Mouse (Mus musculus) neural tube, embryonic 10.5 days (tissue): ENCODE data around the gene Stra8.

Source experiments
- DNase-seq: peaks from one replicate; pipeline ENCODE4 v3.0.0-alpha.2; 2017; ENCODE audit warnings: low spot score; ENCODE audit errors: extremely low spot score

Gene Stra8

GRCm38 (mm10) chr6:34939451-34939850 lies 19.5 kb downstream of the Stra8 start:
- no peak for DNase-seq

DNA sequence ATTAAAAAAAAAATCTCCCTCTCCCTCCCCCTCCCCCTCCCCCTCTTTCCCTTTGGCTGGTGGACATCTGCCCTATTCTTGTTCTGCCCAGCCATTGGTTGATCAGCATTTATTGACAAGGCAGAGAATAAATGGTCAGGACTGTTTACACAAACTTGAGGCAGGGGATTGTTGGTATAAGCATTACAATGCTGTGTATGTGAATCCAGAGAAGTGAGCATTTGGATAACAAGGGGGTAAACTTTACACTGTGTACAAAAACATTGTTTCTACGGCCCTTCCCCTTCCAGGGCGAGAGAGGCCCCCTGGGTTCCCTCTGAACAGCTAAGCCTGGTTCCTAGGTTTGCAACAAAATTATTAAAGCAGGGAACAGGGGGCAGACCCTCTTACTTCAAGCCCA lies 21.5 kb downstream of the Stra8 start:
- DNase-seq, result no peak

- DNase-seq, result no peak
Measured at GRCm38 (mm10) chr6:34942446-34942845, 22.5 kb downstream of the Stra8 start.

- no peak for DNase-seq
Measured at GRCm38 (mm10) chr6:34943499-34943898, 23.5 kb downstream of the Stra8 start.

DNA sequence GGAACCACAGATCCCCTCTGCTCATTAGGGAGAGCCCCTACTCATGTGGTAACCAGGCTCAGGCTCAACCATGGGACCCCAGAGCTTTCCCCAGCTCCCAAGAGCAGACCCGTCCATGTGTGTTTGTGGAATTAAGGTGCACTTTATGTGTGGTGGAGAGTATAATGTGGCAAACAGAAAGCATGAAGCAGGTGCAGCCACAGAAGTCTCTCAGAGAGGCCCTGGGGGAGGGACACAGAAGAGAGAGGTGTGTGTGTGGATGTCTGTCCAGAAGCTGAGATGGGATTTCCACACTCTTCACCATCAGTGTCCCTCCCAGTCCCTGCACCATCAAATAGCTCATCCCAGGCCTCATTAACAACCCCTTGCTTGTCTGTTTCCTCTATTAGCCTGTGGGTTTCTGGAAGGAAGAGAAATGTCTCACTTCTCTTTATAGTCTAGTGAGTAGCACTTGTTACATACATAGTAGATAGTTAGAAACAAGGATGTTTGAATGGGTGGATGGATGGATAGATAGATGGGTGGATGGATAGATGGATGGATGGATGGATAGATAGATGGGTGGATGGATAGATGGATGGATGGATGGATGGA lies 26.6 kb downstream of the Stra8 start:
- no peak for DNase-seq

GRCm38 (mm10) chr6:34948461-34948860 lies 28.5 kb downstream of the Stra8 start:
- no peak for DNase-seq

- no peak for DNase-seq
Measured at GRCm38 (mm10) chr6:34951518-34951917, 31.6 kb downstream of the Stra8 start.

DNA sequence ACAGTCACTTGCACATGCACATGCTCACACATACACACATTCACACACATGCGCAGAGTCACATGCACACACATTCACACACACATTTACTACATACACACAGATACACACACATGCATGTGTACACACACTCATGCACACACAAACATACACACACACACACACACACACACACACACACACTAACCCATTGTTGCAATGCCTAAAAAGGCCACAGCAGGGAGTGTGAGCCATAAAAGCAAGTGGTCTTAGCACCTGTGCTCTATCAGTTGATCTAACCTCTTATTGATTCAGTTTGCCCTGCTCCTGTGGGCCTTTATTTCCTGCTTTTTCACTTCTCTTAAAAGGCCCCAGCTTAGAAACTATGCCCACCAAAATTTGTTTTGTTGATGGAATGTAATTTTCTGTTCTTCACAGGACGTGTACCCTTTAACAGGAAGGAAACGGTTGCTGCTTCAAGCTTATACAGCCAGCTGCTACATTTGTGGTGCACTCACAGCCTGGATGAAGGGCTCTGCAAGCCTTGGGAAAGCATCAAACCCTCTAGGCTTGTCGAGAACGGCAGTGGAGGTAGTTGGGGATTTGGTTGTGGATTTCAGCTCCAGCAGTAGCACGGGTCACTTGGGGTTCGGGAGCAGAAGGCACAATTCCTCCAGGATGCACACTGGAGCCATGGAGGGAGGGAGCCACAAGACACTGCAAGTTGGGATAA lies 32.1 kb downstream of the Stra8 start:
- DNase-seq, result no peak

- peak; percentile 40 for DNase-seq
Measured at GRCm38 (mm10) chr6:34954926-34955861, 35.2 kb downstream of the Stra8 start.

DNA sequence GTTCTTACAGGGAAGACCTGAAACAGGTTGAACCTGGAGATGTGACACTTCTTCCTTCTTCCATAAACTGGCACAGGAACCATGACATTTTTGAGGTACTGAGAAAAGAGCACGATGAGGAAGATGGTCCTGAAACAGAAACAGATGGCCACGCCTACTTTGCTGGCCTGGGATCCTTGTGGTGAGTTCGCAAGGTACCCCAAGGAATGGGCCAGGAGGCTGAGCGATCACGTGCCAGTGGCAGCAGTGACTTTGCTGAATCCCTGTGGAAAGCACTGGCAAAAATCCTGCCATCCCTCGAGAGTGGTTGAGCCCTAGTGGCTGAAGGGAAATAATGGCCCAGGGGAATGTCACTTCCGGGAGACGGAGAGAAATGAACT lies 35.9 kb downstream of the Stra8 start:
- DNase-seq, result no peak

- no peak for DNase-seq
Measured at GRCm38 (mm10) chr6:34959131-34959530, 39.2 kb downstream of the Stra8 start.

DNA sequence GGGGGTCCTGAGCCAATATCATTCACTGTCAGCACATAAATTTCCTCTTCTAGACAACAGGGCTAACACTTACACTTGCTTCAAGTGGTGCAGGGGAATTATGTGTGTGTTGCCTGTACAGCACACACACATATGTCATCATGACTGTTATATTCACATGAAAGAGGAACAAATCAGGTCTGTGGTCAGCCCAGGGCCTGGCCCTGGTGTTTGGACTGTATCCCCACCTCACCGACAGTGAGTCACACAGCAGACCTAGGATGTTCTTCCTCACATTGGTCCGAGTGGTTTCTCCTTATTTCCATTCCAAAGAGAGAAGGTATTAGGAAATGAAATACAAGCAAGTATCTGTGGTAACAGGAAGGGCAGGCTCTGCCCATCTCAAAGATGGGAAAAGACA lies 44.6 kb downstream of the Stra8 start:
- DNase-seq, result no peak

DNA sequence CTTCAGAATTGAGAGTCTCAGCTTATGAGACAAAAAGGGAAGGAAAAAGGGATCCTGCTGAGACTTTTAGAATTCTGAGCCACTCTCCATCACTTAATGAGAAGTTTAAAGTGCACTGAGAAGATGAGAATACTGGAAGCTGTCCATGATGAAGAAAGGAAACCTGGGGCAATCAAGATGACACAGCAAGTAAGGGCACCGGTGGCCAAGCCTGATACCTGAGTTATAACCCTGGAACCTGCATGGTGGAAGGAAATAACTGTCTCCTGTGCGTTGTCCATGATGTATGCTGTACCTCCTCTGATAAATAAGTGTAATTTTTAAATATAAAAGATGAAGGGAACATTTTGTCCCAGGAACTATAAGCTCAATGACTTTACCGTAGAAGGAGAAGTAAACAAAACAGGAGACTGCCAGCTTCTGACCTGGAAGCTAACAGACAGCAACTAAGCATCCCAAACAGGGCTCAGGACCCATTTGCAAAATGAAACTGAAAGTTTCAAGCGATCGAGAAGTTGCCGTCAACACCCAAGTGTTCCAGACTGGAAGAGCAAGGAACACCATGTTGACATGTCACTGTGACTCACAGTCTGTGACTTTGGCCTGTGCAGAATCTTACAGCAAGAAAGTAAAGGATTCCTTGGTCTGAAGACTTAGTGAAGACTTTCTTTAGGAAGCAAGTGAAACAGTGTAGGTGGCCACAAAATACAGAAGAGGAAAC lies 46.0 kb downstream of the Stra8 start:
- no peak for DNase-seq

DNA sequence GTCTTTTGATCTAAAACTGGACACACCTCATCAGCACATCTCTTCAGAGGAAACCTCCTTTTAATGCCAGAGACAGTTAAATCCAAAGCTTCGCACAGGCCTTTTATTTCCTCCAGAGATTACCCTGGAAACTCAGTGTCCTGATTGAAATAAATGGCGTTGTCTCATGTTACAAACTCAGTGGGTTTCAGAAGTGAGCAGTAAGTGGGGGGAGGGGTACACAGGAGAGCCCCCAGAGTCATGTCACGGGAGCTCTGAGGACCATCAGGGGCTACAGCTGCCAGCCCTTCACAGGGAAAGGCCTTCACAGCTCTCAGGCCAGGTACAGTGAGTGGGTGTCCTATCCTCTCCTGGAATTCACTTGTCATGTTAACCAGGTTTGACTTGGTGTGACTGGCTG lies 51.2 kb downstream of the Stra8 start:
- no peak for DNase-seq

- DNase-seq, result no peak
Measured at GRCm38 (mm10) chr6:34979291-34979690, 59.3 kb downstream of the Stra8 start.

DNA sequence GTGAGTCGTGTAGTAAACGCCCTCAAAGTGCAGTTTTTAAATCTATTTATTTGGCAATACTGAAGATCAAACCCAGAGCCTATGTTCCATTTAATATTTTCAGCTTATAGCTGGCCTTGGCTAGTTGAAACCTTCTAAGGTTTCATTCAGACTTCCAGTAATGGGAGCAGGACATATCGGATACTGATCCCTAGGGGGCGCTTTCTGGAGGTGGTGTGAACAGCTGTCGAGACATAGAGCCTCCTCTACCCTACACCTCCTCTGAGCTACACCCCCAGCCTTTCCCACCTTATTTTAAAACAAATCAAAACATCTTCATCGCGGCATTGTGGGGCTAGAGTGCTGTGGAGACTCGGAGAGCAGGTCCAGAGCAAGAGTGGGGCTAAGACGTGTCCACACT lies 60.7 kb downstream of the Stra8 start:
- no peak for DNase-seq

- DNase-seq, result no peak
Measured at GRCm38 (mm10) chr6:34987085-34987645, 67.2 kb downstream of the Stra8 start.

- DNase-seq, result peak; percentile 43
Measured at GRCm38 (mm10) chr6:34988081-34988761, 68.3 kb downstream of the Stra8 start, which contains the start of gene Slc23a4. Gene Slc23a4, minus strand, starts transcription at chr6:34988404.
